Mouse (Mus musculus) heart, adult 2 months (tissue): ENCODE measurements at regions not wholly inside any gene's neighbourhood (a gene's known extent, or its start where the extent isn't known, plus 50 kb on each side); places are given as distances from the start of the nearest gene placed in this dataset.

Experiments
- CTCF ChIP-seq: fragments of 200-600 bp; IDR thresholded peaks from 2 replicates; pipeline ENCODE4 v1.8.1; 2022; ENCODE audit warnings: antibody characterized with exemption, mild to moderate bottlenecking, moderate library complexity
- EP300 ChIP-seq: fragments of 200-500 bp; IDR thresholded peaks from 2 replicates; pipeline ENCODE4 v1.6.1; 2011; ENCODE audit warnings: low read depth, low read length, control low read depth; ENCODE audit not compliant: insufficient read depth
- POLR2A ChIP-seq: fragments of 200-500 bp; IDR thresholded peaks from 2 replicates; pipeline ENCODE4 v1.6.1; 2011; ENCODE audit warnings: mild to moderate bottlenecking, low read depth, low read length, control low read depth; ENCODE audit not compliant: insufficient read depth

DNA sequence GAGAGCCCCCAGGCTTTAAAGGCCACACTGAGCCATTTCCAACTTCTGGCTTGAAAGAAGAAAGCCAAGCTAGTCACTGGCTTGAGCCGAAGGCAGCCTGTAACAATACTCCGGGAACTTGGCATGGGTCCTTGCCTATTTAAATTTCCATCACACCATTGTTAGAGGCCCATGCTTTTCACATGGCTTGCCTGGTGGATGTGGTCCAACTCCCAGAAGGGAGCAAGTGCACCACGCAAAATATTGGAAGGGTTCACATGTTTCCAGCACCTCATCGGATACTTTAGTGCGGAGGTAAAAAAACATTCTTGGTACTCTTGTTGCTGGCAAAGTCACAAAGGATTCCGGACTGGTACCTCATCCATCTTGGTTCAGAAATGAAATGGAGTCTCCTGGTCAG, 426.8 kb upstream of the Gm765 start:
- TF ChIP-seq POLR2A, result no peak
- TF ChIP-seq CTCF, result no peak
- no peak for TF ChIP-seq EP300
